Mouse (Mus musculus) frontal cortex, postnatal 25 days (tissue): ENCODE measurements around the gene Zswim5.
A peak's percentile ranks its signal among the peaks of the same experiment; 100 is the strongest.

Source experiments
- DNase-seq, 2 experiments: peaks; one replicate each; pipeline ENCODE4 v3.0.0; 2022; ENCODE audit warnings: low spot score in 2 of 2

Gene Zswim5

GRCm38 (mm10) chr4:116913318-116913717, 36.1 kb downstream of the Zswim5 start:
- no peak for DNase-seq

GRCm38 (mm10) chr4:116928006-116928651, 51.0 kb downstream of the Zswim5 start:
- no peak for DNase-seq

GRCm38 (mm10) chr4:116939585-116939984, 62.4 kb downstream of the Zswim5 start:
- DNase-seq: no peak

- DNase-seq: no peak
These were observed 65.5 kb downstream of the Zswim5 start for GRCm38 (mm10) chr4:116942695-116943094.

GRCm38 (mm10) chr4:116944055-116944454, 66.9 kb downstream of the Zswim5 start:
- DNase-seq: no peak

- DNase-seq: no peak
These were observed 74.5 kb downstream of the Zswim5 start for GRCm38 (mm10) chr4:116951642-116952041.

GRCm38 (mm10) chr4:116954951-116955350, 77.8 kb downstream of the Zswim5 start:
- no peak for DNase-seq

- DNase-seq: no peak
These were observed 99.3 kb downstream of the Zswim5 start for GRCm38 (mm10) chr4:116976503-116976902.

- no peak for DNase-seq
These were observed 108.5 kb downstream of the Zswim5 start for GRCm38 (mm10) chr4:116985681-116986080.

GRCm38 (mm10) chr4:116986400-116987121, 109.4 kb downstream of the Zswim5 start:
- DNase-seq: peak; percentile 50 to 51

GRCm38 (mm10) chr4:116987122-116987456, 109.9 kb downstream of the Zswim5 start:
- no peak for DNase-seq

GRCm38 (mm10) chr4:116989731-116990130, 112.6 kb downstream of the Zswim5 start:
- DNase-seq: no peak

- DNase-seq: peak; percentile 85 to 86
These were observed 114.2 kb downstream of the Zswim5 start for GRCm38 (mm10) chr4:116991366-116991765.

- peak; percentile 82 to 85 for DNase-seq
These were observed 116.8 kb downstream of the Zswim5 start, which contains the start of gene Urod for GRCm38 (mm10) chr4:116993672-116994621. Urod (minus strand) TSS chr4:116994413.

GRCm38 (mm10) chr4:116995131-116995797, 118.1 kb downstream of the Zswim5 start, which contains the start of gene Hectd3:
Hectd3 (plus strand) TSS chr4:116995317.
- no peak for DNase-seq

GRCm38 (mm10) chr4:116995798-116996135, 118.6 kb downstream of the Zswim5 start:
- no peak for DNase-seq

GRCm38 (mm10) chr4:116999513-117000154, 122.5 kb downstream of the Zswim5 start:
- no peak for DNase-seq

- no peak for DNase-seq
These were observed 124.8 kb downstream of the Zswim5 start for GRCm38 (mm10) chr4:117001957-117002356.

- DNase-seq: peak in 1 of 2 experiments; percentile 50
These were observed 125.7 kb downstream of the Zswim5 start for GRCm38 (mm10) chr4:117002543-117003521.

GRCm38 (mm10) chr4:117004649-117005048, 127.5 kb downstream of the Zswim5 start:
- no peak for DNase-seq
